Mouse (Mus musculus): ENCODE measurements at regions not wholly inside any gene's neighbourhood (a gene's known extent, or its start where the extent isn't known, plus 50 kb on each side); places are given as distances from the start of the nearest gene placed in this dataset.

DNA sequence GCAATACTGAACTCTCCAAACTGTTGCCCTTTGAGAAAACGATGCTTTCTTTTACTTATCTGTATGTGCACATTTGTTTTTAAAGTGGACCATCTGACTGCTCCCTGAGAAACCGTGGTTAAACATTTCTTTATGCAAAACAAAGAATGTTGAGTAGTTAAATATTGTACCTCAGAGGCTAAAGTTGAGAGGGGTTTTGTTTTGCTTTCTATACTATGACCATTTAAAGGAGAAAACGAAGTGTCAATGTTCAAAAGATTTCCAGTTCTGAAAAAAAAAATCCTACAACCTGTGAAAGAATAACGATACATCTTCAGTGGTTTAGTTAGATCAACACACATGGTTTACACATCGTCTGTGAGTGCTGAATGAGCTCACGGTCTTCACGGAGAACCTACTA, 120.7 kb upstream of the Gm15217 start:
- TF ChIP-seq GATA1 (IDR thresholded peaks at IDR 0.05; ENCODE audit: borderline replicate concordance, low read length) = no peak
- no peak for TF ChIP-seq CTCF (IDR thresholded peaks at IDR 0.05; ENCODE audit: low read depth, low read length)
- no peak for TF ChIP-seq GATA2 (IDR thresholded peaks at IDR 0.05; ENCODE audit: borderline replicate concordance, low read depth, low read length)

Measured in G1E (cell line).